Comparison of ENCODE assay signal across 8 mouse cellular contexts in genomic region chr5:23675499-23676155, GRCm38 (mm10). TPM values are rescaled to one million over a fixed set of nuclear protein-coding genes. Genes with fewer than 3 reads are reported as not detected.
DNase-seq lines count a peak whose midpoint lies in the region; ATAC-seq and TF ChIP-seq lines count a peak whose summit lies in the region.

No protein-coding gene starts in this region.

- H3K36me3 ChIP-seq in G1E (replicated peaks) = no peaks in the 10 kb centered on the region
- H3K36me3 ChIP-seq in forebrain, embryonic 15.5 days = no peaks in the 10 kb centered on the region
- H3K36me3 ChIP-seq in lung, embryonic 14.5 days (ENCODE audit: insufficient read depth) = no peaks in the 10 kb centered on the region

- peak overlapping the region; percentile 82 for H3K4me3 ChIP-seq in G1E (ENCODE audit: low read depth, low read length)
- H3K4me3 ChIP-seq in forebrain, embryonic 15.5 days = peak overlapping the region; percentile 82
- peak overlapping the region; percentile 89 for H3K4me3 ChIP-seq in lung, embryonic 14.5 days (ENCODE audit: low read depth, low read length)

- H3K4me1 ChIP-seq in G1E (ENCODE audit: insufficient read depth, low read depth, low read length) = peaks cover 16% of the 10 kb centered on the region
- peaks cover 15% of the 10 kb centered on the region for H3K4me1 ChIP-seq in forebrain, embryonic 15.5 days
- no peaks in the 10 kb centered on the region for H3K4me1 ChIP-seq in lung, embryonic 14.5 days (ENCODE audit: insufficient read depth)

- H3K27ac ChIP-seq in forebrain, embryonic 15.5 days (replicated peaks) = peak overlapping the region; percentile 84
- peak overlapping the region; percentile 58; the same call in 1 of the 2 replicates for H3K27ac ChIP-seq in lung, embryonic 14.5 days (ENCODE audit: low read depth)

- peak; percentile 73 for DNase-seq in G1E (ENCODE audit: low spot score)
- DNase-seq in heart, postnatal 14 days = peak; percentile 68 to 75
- peak; percentile 39 to 55 for DNase-seq in layer of hippocampus, adult 18-20 months (ENCODE audit: low spot score in 2 of 2)
- peak; percentile 85 for DNase-seq in lung, embryonic 14.5 days
- peak; percentile 33 for DNase-seq in ovary, postnatal 10 days (ENCODE audit: low spot score)
- DNase-seq in thymus, postnatal 14 days = peak; percentile 85

- no peaks in the 10 kb centered on the region for H3K9me3 ChIP-seq in G1E (replicated peaks)
- no peaks in the 10 kb centered on the region for H3K9me3 ChIP-seq in forebrain, embryonic 15.5 days
- no peaks in the 10 kb centered on the region for H3K9me3 ChIP-seq in lung, embryonic 14.5 days (ENCODE audit: low read depth, low read length)

- TF ChIP-seq CTCF in G1E (IDR thresholded peaks at IDR 0.05; ENCODE audit: low read depth, low read length) = no peak
- TF ChIP-seq CTCF in lung, embryonic 14.5 days (IDR thresholded peaks at IDR 0.05; ENCODE audit: low read depth) = no peak

- peak overlapping the region; percentile 89 for H3K4me2 ChIP-seq in forebrain, embryonic 15.5 days (replicated peaks)
- H3K4me2 ChIP-seq in lung, embryonic 14.5 days = peak overlapping the region; percentile 90

- H3K9ac ChIP-seq in forebrain, embryonic 15.5 days (replicated peaks) = peak overlapping the region; percentile 88
- H3K9ac ChIP-seq in lung, embryonic 14.5 days = peak overlapping the region; percentile 80

- intact Hi-C loops in heart, postnatal 14 days (cut with DNase I) = loop anchor here (2.0 to 5.0 kb wide), 2 partner anchors 37 to 83 kb away; no protein-coding TSS in a partner anchor

- no peak for ATAC-seq in G1E (ENCODE audit: extremely low read depth, insufficient number of reproducible peaks, low FRiP score, poor library complexity, severe bottlenecking)
- ATAC-seq in cerebellum, adult (ENCODE audit: insufficient number of reproducible peaks, low FRiP score, low TSS enrichment) = peak; percentile 57; the same call in 1 of the 2 replicates
- ATAC-seq in forebrain, embryonic 15.5 days (replicated peaks) = peak; percentile 92
- peak; percentile 87 for ATAC-seq in lung, embryonic 14.5 days (ENCODE audit: insufficient read depth)

- WGBS in forebrain, embryonic 15.5 days = under 1% methylated on average over 84 of the region's 95 CpGs
- under 1% methylated on average over 49 of the region's 95 CpGs for WGBS in lung, embryonic 14.5 days

- H3K27me3 ChIP-seq in G1E (ENCODE audit: insufficient read depth, low read length) = peaks cover 31% of the 10 kb centered on the region
- H3K27me3 ChIP-seq in forebrain, embryonic 15.5 days = no peaks in the 10 kb centered on the region
- no peaks in the 10 kb centered on the region for H3K27me3 ChIP-seq in lung, embryonic 14.5 days (ENCODE audit: insufficient read depth, low read length)

RNA-seq across cellular contexts. Expression of gene Srpk2, which starts 8.8 kb away (rescaled TPM):
- total RNA-seq in G1E (2014; fragmentation: Nextera tagmentation) (63.5 and 65.6 TPM in 2 replicates), G1E (2017) (65.8 and 76.4 TPM in 2 replicates)
- polyA plus RNA-seq in G1E (2012) = 10.1 and 11.1 TPM in 2 replicates
- polyA plus RNA-seq in forebrain, embryonic 15.5 days (2015; fragmentation: Nextera tagmentation; extraction: Ambion mirVana) = 96.2 and 99.9 TPM in 2 replicates
- 10 to 100 TPM; 40.7 to 44.6 TPM for total RNA-seq in heart, postnatal 14 days (2021)
- 100 to 1,000 TPM; 142 to 148 TPM for total RNA-seq in layer of hippocampus, adult 18-20 months (2021)
- polyA plus RNA-seq in lung, embryonic 14.5 days (2014; fragmentation: Nextera tagmentation; extraction: Ambion mirVana) = 49.2 and 50.2 TPM in 2 replicates

Comparison
In these comparisons a context has a peak if more than half of its experiments do, and no peak if none do; other contexts are left out.
1. DNase-seq: peak in every context shown above with its lines; median percentile 85 in lung, embryonic 14.5 days; 85 in thymus, postnatal 14 days; 73 in G1E; 72 in heart, postnatal 14 days; 47 in layer of hippocampus, adult 18-20 months; 33 in ovary, postnatal 10 days.